Mouse (Mus musculus): ENCODE measurements around the gene Gm17662.

Gene Gm17662

DNA sequence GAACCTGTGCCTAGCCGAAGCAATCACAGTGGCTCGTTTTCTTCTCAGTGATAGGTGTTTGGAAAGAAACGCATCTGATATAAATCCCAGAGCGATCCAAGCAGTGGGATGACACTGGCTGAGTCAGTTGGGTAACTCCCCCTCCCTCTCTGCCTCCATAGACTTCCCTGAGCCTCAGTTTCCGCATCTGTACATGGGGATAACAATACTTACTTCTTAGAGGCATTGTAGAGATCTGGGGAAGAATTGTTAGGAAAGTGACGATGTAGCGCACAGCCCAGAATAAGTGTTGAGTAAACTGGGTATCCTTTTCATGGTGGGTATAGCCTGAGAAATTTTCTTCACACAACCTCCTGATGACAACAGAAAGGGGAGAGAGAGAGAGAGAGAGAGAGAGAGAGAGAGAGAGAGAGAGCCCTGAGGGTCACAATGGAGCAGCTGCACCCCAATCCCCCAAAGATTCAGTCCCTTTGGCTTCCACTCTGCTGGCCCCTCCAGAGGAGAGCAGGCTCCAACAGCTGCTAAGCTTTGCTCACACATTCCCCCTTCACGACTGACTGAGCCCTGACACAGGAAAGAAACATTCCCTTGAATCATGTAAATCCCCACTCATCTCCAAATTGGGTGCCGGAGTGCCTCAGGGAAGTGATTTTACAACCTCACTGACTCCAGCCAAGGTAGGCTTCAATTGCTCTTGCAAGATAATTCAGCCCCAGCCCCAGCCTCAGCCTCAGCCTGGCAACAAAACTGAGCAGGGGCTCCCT lies 31.6 kb downstream of the Gm17662 start:
- DNase-seq (ENCODE audit: low spot score): no peak

- DNase-seq (ENCODE audit: low spot score): no peak
Measured at GRCm38 (mm10) chr4:104891708-104892107, 34.6 kb downstream of the Gm17662 start.

DNA sequence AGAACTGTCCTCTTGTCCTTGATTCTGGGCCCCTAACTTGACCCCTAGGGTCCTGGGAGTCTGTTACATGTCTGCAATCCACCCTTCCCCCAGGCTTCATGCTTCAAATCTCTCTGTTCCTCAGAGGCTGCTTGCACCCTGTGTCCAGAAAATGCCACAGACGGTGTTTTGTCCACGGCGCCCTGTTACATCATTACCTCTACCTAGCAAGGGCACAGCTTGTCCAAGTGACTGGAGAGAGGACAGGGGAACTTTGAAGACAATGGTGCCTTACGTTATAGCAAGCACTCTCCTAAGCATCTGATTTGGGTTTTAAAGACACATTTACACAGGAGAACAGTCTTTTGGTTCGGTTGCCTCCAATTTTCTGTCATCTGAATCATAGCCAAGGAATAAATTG lies 36.5 kb downstream of the Gm17662 start:
- DNase-seq (ENCODE audit: low spot score): no peak

DNA sequence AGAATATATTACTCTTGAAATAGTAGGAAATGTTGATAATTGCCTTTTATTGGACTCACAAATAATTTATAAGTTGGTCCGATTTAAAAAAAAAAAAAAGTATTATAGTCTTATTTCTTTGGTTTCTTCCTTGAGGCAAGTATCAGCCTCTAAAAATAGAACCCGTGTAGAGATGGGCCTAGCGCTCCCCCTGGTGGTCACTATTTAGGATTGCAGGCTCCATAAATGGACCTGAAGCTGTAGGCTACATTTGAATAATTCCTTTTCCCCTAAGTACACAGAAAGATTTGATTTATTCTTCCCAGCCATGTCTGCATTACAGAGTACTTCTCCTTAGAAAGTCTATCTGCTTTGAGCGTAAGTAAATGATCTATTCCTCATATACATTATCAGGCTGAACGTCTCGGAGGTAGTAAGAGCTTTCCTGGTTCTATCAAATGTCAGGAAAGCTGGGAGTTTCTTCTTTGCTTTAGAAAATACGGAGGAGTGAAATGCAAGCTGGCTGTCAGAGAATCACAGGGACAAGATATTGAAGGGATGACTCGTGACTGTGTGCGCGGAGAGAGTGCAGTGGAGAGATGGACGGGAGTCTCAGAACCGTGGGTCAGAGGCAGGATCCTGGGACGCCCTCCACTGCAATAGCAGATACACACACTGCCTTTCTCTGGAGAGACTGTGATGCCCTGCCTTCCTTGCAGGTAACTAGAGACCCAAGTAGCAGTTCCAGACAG lies 37.0 kb downstream of the Gm17662 start:
- DNase-seq (ENCODE audit: low spot score): peak; percentile 49

DNA sequence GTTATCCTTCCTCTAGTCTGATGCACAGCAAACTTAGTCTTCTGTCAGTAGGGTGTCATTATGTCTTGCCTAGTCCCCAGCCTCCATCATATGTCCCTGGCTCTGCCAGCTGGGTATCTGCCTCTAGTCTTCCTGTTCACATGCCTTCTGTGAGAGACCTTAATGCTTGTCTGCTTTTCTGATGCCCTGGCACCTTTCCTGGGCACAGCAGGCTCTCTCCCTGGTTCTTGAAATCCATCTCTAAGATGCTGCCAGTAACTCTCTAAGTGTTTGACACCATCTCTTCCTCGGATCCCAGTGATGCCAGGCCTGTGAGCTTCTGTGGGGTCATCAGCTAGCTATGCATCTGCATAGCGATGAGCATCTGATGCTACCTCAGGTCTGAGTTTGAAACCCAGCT lies 45.7 kb downstream of the Gm17662 start:
- DNase-seq (ENCODE audit: low spot score): no peak

GRCm38 (mm10) chr4:104905049-104905448 lies 47.9 kb downstream of the Gm17662 start:
- no peak for DNase-seq (ENCODE audit: low spot score)

All from adipocyte (in vitro differentiated cells).